Mouse (Mus musculus) c-Kit-positive CD71-negative TER-119-negative erythroid progenitor cells, embryonic 14.5 days (primary cell): ENCODE results near the gene Mterf4.
"Not testable (repeated sequence)": the region's sequence is repeated elsewhere in the genome, so short reads cannot be mapped to it uniquely, and the experiment has no call there.

Source experiments
- DNase-seq: peaks from one replicate; pipeline ENCODE4 v3.0.0-alpha.2; 2013; ENCODE audit warnings: low read depth

The Mterf4 gene

DNA sequence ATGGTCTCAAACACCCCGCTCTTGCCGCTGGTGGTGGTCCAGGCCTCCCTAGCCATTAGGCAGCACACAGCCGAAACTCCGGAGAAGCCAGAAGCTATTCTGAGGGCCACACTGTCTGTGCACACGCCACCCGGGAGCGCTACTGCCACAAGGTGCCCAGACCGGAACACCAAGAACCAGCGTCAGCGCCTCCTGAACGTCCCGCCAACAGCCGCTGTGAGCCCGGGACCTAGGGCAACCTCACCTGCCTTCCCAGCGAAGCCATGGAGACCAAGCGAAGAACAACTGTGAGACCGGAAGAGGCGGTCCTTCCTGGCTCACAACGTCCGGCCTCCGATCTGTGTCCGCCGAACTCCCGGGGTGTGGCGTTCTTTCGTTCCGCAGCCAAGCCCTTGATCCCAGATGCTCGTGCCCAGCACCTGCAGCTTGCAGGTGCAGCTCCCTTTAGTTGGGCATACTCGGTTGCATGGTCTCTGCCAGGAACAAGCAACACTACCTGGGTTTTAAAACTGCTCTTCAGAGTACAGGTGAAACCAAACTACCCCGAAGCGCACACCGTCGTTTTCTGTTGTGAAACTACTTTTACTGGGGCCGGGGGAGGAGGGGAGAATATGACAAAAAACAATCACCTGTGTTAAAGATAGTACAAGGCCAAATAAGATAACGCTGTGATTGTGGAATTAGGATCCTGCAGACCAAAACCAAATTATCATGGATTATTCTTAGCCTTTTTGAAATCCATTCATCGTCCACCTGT, at the start of gene Mterf4:
Gene Mterf4 (minus strand): TSS at position 335 of the 757 bp plus-strand sequence.
- DNase-seq: peak; percentile 65

DNA sequence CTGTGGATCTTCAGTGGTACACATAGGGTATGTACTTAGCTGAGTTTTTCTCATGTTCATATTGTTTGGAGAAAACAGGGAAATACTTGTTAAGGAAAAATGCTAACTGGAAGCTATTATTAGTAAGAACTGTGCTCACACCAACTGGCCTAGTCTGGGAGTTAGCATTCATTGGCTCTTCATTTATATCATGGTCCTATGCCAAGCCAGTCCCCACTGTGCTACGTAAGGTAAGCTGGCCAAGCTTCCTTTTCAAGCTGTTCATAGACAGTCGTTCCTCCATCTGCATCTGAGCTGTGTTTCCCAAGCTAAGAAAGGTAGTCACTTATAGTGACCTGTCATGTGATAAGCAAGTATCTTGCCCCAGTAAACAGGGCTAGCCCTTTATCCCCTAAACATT, 47.0 kb upstream of the Mterf4 start:
- DNase-seq: no peak

DNA sequence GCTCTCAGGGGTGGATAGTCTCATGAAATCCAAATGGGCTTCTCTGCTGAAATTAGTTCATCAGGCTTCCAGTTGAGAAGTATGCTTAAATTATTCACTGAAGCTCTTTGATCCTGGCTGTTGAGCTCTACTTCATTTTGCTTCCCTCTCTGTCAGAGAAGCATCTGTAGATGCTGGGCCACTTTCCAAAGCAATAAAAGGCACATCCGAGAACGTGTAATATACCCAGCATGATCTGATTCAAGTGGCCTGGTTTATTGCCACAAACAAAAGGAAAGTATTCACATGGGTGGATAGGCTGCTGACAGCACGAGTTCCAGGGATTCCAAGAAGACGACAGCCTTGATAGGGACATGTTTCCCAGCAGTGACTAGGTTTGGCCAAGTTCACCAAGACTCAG, 44.0 kb upstream of the Mterf4 start:
- no peak for DNase-seq

DNA sequence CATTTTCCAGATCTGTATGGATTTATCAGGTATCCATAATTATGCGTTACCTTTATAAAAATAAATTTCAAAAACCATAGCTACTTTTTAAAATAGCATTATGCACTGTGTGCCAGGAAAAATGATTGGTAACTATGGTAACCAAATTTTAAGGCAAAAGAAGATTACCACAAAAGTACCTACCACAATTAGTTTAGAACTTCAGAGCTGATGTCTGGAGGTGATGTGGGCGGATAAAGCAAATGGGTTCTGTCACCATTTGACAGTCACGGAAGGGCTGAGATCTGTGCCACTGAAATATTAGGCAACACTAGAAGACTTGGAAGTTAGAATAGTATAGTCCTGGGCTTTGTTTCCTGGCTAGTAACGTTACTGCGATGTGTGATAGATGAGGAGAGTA, 41.5 kb upstream of the Mterf4 start:
- DNase-seq: no peak

DNA sequence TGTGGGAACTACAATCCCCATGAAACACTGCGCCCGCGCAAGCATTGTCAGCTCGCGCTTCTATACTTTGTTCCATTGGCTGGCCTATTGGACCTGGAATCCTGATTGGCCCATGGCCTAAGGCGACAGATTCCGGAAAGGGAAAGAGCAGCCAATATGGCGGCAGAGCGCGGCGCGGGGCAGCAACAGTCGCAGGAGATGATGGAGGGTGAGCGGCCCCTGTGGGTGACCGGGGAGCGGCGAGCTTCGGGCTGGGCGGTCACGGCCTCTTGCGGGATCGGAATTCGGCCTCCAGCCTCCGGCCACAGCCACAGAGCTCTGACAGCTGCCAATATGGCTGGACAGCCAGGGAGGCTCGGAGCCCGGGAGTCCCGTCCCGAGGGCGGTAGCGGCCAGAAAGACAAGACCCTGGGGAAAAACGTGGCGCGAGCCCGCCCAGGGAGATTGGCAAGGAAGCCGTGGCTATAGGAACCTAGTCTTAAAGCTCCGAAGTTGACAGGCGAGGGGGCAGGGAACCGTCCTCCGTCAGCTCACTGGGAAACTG, 37.9 kb upstream of the Mterf4 start:
- peak; percentile 89 for DNase-seq

DNA sequence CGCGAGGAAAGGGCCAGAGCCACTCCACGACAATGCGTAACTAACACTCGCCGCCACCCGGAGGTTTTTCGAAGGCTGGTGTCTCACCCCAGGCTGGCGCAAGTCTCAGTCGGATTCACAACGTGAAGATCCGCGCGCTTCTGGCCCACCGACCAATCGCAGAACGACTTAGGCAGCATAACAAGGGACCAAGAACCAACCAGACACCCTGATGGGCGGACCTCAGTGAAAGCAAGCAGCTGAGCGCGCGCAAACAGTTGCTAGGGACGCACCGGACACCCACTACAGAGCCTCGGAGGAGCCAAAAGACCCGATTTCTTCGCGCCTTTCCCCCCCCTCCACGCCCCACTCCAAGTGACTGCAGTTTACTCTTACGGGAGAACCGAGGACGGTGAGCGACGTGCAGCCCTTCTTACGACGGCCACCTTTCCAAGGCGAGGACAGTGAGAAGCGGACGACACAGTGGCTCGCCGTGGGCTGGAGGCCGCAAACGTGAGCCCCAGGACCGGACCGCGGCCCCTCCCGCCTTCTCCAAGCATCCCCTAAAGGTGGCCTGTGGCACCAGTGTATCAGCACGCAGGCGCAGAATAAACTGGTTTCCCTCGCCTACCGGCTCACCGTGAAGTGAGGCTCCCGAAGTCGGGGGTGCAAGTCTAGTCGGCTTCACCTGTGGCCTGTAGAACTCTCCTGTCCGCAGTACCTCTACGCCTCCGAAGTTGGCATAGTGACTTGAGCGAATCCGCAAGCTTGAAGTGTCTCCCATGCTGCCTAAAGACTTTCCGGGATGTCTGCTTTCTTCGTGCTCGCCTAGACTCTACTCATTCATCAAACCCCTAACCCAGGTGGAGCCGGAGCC, 37.2 kb upstream of the Mterf4 start, which contains the start of the genes Ppp1r7 and Pask:
Gene Ppp1r7 (plus strand): TSS at position 207 of the 856 bp plus-strand sequence.
Gene Pask (minus strand): TSS at position 835 of the 856 bp plus-strand sequence.
- peak; percentile 94 for DNase-seq

DNA sequence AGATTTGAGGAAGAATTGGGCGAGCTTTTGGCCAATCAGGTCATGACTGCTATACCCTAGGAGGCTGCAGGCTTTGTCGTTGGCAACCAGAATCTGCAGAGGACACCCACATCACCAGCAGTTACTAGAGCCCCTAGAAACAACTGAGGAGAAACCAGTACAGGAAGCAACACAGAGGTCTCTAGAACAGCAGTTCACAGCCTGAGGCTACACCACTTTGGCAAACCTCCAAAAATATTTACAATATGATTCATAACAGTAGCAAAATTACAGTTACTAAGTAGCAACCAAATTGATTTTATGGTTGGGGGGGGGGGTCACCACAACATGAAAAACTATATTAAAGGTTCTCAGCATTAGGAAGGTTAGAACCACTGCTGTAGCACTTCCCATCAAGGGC, 28.9 kb upstream of the Mterf4 start:
- DNase-seq: no peak

- no peak for DNase-seq
Observed at GRCm38 (mm10) chr1:93326446-93326845, 20.7 kb upstream of the Mterf4 start.

GRCm38 (mm10) chr1:93323973-93324372, 18.3 kb upstream of the Mterf4 start:
- DNase-seq: no peak

GRCm38 (mm10) chr1:93300578-93300977, 5.1 kb downstream of the Mterf4 start:
- DNase-seq: no peak

DNA sequence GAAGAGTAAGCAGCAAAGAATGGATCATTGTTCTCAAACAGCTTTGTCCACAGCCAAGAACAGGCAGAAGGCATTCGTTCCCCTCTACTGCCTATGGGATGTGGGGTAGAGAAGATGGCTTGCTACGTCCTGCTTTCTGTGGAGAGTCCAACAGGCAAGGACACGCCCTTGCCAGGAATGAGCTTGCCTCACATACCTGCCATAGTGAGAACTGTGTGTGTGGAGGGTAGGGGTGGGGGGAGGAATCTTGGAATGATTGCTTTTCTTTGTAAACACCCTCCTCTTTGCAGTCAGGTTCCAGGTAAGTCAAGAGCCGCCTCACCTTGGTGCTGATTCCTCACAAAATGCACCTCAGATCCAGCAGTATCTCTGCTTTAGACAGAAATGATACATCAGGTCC, 5.9 kb downstream of the Mterf4 start:
- DNase-seq: no peak

DNA sequence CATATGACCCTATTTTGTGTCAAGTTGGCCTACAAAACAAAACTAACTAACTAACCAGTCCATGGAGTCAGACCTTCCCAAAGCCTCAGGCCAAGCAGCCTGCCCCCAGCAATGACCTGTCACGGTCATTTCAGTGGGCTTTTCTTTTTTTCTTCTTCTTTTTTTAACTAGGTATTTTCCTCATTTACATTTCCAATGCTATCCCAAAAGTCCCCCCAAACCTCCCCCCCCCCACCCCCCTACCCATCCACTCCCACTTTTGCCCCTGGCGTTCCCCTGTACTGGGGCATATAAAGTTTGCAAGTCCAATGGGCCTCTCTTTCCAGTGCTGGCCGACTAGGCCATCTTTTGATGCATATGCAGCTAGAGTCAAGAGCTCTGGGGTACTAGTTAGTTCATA, 11.2 kb downstream of the Mterf4 start:
- not testable (repeated sequence) for DNase-seq

GRCm38 (mm10) chr1:93292006-93292405, 13.7 kb downstream of the Mterf4 start:
- no peak for DNase-seq

DNA sequence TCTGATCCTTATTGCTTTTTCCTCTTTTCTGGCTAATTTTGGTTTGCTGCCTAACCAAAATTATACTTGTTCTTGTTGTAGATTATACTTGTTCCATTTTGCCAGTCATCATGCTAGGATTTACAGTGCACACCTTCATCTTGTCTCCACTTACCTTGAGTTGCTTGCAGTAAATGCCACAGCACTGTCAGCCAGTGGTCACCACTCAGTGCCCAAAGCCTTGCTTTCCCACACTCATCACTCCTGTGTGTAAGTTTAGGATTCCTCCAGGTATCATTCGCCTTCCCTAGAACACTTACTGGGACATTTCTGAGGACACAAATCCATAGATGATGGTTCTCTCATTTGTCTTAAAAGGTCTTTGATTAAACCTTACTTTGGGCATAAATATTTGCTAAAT, 14.1 kb downstream of the Mterf4 start:
- DNase-seq: no peak

GRCm38 (mm10) chr1:93290956-93291355, 14.8 kb downstream of the Mterf4 start:
- DNase-seq: no peak

DNA sequence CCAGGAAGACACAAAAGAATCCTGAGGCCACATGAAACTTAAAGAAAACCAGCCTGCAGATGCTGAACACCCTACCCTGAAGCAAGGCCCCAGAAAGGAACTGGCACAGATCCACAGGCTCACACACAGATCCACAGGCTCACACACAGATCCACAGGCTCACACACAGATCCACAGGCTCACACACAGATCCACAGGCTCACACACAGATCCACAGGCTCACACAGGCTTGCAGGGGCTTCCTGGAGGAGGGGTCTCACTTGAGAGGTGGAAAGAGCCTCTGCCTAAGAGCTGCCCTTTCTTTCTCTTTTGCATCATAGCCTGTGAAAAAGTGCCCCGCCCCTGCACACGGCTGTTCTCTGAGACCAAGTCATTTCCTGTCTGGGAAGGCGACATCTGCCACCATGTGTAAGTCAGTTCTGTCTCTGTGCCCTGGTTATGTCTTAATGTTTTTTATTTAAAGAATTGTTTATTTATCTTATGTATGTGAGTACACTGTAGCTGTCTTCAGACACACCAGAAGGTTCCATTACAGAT, 16.0 kb downstream of the Mterf4 start:
- DNase-seq: no peak

GRCm38 (mm10) chr1:93277041-93277440, 28.7 kb downstream of the Mterf4 start:
- no peak for DNase-seq

DNA sequence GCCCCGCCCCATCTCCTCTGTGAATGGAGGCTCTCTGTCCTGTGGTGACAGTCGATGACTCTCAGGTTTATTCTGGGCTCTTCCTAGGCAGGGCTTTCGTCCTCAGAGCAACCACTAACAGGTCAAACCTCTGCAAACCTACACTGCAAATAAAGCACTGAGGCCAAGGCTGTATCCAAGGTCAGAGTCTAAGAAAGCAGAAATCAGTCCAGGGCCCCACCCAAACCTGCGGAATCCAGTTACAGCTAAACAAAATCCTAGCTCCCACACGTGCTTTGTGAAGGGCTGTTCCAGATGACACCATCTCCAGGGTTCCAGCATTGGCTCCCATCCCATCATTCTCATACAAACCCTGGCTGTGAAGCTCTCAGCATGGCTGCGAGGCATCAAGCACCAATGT, 30.2 kb downstream of the Mterf4 start:
- no peak for DNase-seq

DNA sequence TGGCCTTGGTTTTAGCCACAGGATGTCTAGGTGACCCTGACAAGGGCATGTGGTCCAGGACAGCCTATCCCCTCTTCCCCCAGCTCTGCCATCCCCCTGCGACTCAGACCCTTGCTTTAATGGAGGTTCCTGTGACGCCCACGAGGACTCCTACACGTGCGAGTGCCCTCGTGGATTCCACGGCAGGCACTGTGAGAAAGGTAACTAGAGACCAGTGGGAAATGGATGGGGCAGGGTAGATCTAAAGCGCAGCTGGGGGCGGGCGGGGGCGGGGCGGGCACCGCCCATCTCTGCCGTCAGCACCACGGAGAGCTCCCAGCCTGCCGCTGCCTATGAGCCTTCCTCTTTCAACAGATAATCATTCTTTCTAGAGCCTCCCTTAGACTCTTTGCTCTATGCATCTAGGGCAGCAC, 33.3 kb downstream of the Mterf4 start:
- DNase-seq: peak; percentile 42

DNA sequence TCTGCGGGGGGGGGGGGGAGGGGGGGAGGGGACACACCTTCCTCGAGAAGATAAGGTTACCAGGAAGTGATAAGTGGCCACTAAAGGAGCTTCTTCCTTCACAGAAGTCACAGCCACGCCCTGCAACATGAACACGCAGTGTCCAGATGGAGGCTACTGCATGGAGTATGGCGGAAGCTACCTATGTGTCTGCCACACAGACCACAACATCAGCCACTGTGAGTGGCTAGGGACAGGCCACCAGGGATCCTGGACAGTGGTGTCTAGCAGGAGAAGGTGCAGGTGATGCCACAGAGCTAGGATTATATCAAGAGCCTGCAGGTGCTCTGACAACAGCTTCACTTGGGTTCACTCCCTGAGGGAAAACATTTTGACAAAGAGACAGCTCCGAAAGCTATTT, 34.0 kb downstream of the Mterf4 start:
- no peak for DNase-seq

DNA sequence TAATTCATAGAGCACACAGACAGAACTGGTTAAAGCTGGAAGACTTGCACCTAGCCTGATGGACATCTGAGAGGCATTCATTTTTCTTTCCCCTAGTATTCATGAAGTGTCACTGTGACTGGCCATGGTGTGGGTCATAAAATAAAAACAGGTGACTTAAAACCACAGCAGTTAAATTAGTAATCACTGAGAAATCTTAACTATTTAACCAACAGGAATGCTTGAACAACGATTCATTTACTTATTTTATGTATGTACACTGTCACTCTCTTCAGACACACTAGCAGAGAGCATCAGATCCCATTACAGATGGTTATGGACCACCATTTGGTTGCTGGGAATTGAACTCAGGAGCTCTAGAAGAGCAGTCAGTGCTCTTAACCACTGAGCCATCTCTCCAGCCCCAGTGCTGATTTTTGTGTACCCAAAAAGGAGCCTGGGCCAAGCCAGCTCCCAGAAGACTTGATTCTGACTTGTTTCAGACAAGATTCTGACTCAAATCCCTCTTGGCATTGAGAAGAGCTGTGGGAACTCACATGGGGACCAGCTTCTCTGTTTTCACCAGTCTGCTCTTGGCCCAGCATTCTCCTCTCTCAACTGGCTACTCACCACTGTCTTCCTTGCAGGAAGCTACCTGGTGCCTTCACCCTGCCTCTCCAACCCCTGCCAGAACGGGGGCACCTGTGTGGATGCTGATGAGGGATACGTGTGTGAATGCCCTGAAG, 35.0 kb downstream of the Mterf4 start:
- DNase-seq: no peak

- no peak for DNase-seq
Observed at GRCm38 (mm10) chr1:93268246-93268645, 37.5 kb downstream of the Mterf4 start.
